In genomic region chr16:5382228-5382884, GRCm38 (mm10) we compare ENCODE assay signal across 10 mouse cellular contexts.
A peak's percentile ranks its signal among the peaks of the same experiment; 100 is the strongest.
DNase-seq lines count a peak whose midpoint lies in the region; ATAC-seq lines count a peak whose summit lies in the region.
"Had no signal": no experiment of that assay in that cellular context is flagged by ENCODE, and none has a peak within 500 bp of the region (broad histone marks: within the 10 kb centered on the region; RNA-seq: fewer than 3 reads in every experiment).

No protein-coding gene starts in this region.

- H3K36me3 ChIP-seq in hindbrain, embryonic 10.5 days, result no peaks in the 10 kb centered on the region
- no peaks in the 10 kb centered on the region for H3K36me3 ChIP-seq in hindbrain, embryonic 14.5 days (replicated peaks; ENCODE audit: control insufficient read depth, insufficient read depth)
- H3K36me3 ChIP-seq in stomach, embryonic 16.5 days (ENCODE audit: control insufficient read depth, insufficient read depth, low read length), result no peaks in the 10 kb centered on the region
- H3K36me3 ChIP-seq: heart, embryonic 12.5 days had no signal

- no peak for ATAC-seq in hindbrain, embryonic 14.5 days (ENCODE audit: low FRiP score)
- ATAC-seq in inflammation-experienced regulatory T-cells, adult 6 months, result peak; percentile 50
- ATAC-seq in stomach, embryonic 16.5 days (ENCODE audit: insufficient read depth, low FRiP score), result peak; percentile 37; the same call in 1 of the 2 replicates
- no peak for ATAC-seq in megakaryocyte-erythroid progenitor cell, adult 5-6 weeks (replicated peaks; ENCODE audit: low FRiP score, low TSS enrichment, poor library complexity, severe bottlenecking)

- no peak overlapping the region for H3K9ac ChIP-seq in hindbrain, embryonic 14.5 days
- no peak overlapping the region for H3K9ac ChIP-seq in stomach, embryonic 16.5 days (ENCODE audit: low read length)
- H3K9ac ChIP-seq: heart, embryonic 12.5 days; lung, embryonic 14.5 days had no signal

- no peaks in the 10 kb centered on the region for H3K27me3 ChIP-seq in hindbrain, embryonic 10.5 days (ENCODE audit: insufficient read depth, poor library complexity, severe bottlenecking)
- no peaks in the 10 kb centered on the region for H3K27me3 ChIP-seq in hindbrain, embryonic 14.5 days (ENCODE audit: control insufficient read depth, insufficient read depth, low read length)
- no peaks in the 10 kb centered on the region for H3K27me3 ChIP-seq in stomach, embryonic 16.5 days (ENCODE audit: control insufficient read depth, insufficient read depth, low read length)

- peaks cover 10% of the 10 kb centered on the region for H3K4me1 ChIP-seq in hindbrain, embryonic 10.5 days (replicated peaks)
- H3K4me1 ChIP-seq in hindbrain, embryonic 14.5 days (replicated peaks; ENCODE audit: control insufficient read depth, insufficient read depth, low read length), result no peaks in the 10 kb centered on the region
- H3K4me1 ChIP-seq in stomach, embryonic 16.5 days (ENCODE audit: control insufficient read depth, insufficient read depth, low read length), result peaks cover 2% of the 10 kb centered on the region; the same call in 1 of the 2 replicates

- WGBS in hindbrain, embryonic 10.5 days, result 36% methylated on average over 6 of the region's 6 CpGs
- WGBS in hindbrain, embryonic 14.5 days, result 37% methylated on average over 6 of the region's 6 CpGs
- WGBS in stomach, embryonic 16.5 days, result 11% methylated on average over 6 of the region's 6 CpGs

- no peak overlapping the region for H3K4me2 ChIP-seq in hindbrain, embryonic 14.5 days (replicated peaks)
- no peak overlapping the region for H3K4me2 ChIP-seq in stomach, embryonic 16.5 days (ENCODE audit: low read depth, low read length)
- H3K4me2 ChIP-seq: heart, embryonic 12.5 days; lung, embryonic 14.5 days had no signal

- no peak overlapping the region for H3K4me3 ChIP-seq in hindbrain, embryonic 10.5 days
- H3K4me3 ChIP-seq in hindbrain, embryonic 14.5 days (replicated peaks; ENCODE audit: low read length), result no peak overlapping the region
- H3K4me3 ChIP-seq in stomach, embryonic 16.5 days (replicated peaks; ENCODE audit: low read length), result no peak overlapping the region
- H3K4me3 ChIP-seq: heart, embryonic 12.5 days had no signal

- no peak for DNase-seq in hindbrain, embryonic 10.5 days (ENCODE audit: low spot score)
- DNase-seq in hindbrain, embryonic 14.5 days (ENCODE audit: low spot score), result no peak
- DNase-seq in right cerebral cortex, adult 18-20 months, result peak; percentile 5
- DNase-seq in right cerebral cortex, adult 2 months (ENCODE audit: low spot score in 2 of 2), result no peak
- DNase-seq in urinary bladder, postnatal 25 days (ENCODE audit: low spot score), result no peak
- DNase-seq: lung, embryonic 14.5 days had no signal

- H3K9me3 ChIP-seq in hindbrain, embryonic 10.5 days, result no peaks in the 10 kb centered on the region
- no peaks in the 10 kb centered on the region for H3K9me3 ChIP-seq in hindbrain, embryonic 14.5 days (ENCODE audit: control insufficient read depth, low read length)
- H3K9me3 ChIP-seq in stomach, embryonic 16.5 days (replicated peaks; ENCODE audit: control insufficient read depth, low read length), result no peaks in the 10 kb centered on the region
- H3K9me3 ChIP-seq: heart, embryonic 12.5 days had no signal

- peak overlapping the region; percentile 4; the same call in 1 of the 2 replicates for H3K27ac ChIP-seq in hindbrain, embryonic 10.5 days
- no peak overlapping the region for H3K27ac ChIP-seq in hindbrain, embryonic 14.5 days
- H3K27ac ChIP-seq in stomach, embryonic 16.5 days (ENCODE audit: low read length), result no peak overlapping the region

Comparison
In these comparisons a context has a peak if more than half of its experiments do, and no peak if none do; other contexts are left out.
1. ATAC-seq: peak in inflammation-experienced regulatory T-cells, adult 6 months (single experiment) and stomach, embryonic 16.5 days (single experiment); none in hindbrain, embryonic 14.5 days (single experiment) and megakaryocyte-erythroid progenitor cell, adult 5-6 weeks (single experiment).